Mouse (Mus musculus) G1E (cell line): ENCODE results near the gene Gm8909. TPM values are rescaled to one million over a fixed set of nuclear protein-coding genes. Genes with fewer than 3 reads are reported as not detected.
A peak's percentile ranks its signal among the peaks of the same experiment; 100 is the strongest.
"Not testable (repeated sequence)": the region's sequence is repeated elsewhere in the genome, so short reads cannot be mapped to it uniquely, and the experiment has no call there.

Source experiments
- ATAC-seq: 2 replicates; pipeline ENCODE4 v1.8.0; 2016; ENCODE audit warnings: mild to moderate bottlenecking; ENCODE audit not compliant: insufficient number of reproducible peaks, poor library complexity, low FRiP score, severe bottlenecking; ENCODE audit errors: extremely low read depth
- DNase-seq: peaks from one replicate; pipeline ENCODE4 v3.0.0; 2012; ENCODE audit warnings: low spot score
- H3K27me3 ChIP-seq: 2 replicates; pipeline ENCODE4 v1.6.1; 2012; ENCODE audit warnings: mild to moderate bottlenecking, low read length, inconsistent platforms; ENCODE audit not compliant: insufficient read depth
- H3K36me3 ChIP-seq: replicated peaks from 2 replicates; pipeline ENCODE3; 2012; ENCODE audit warnings: mild to moderate bottlenecking, inconsistent platforms
- H3K4me1 ChIP-seq: 2 replicates; pipeline ENCODE4 v1.6.1; 2012; ENCODE audit warnings: low read depth, low read length, inconsistent platforms, mixed read lengths; ENCODE audit not compliant: insufficient read depth
- H3K4me3 ChIP-seq: 2 replicates; pipeline ENCODE4 v1.5.1; 2012; ENCODE audit warnings: low read depth, mild to moderate bottlenecking, inconsistent platforms, low read length, moderate library complexity, mixed read lengths
- H3K9me3 ChIP-seq: replicated peaks from 2 replicates; pipeline ENCODE4 v1.6.1; 2012; ENCODE audit warnings: inconsistent platforms
- CTCF ChIP-seq: IDR thresholded peaks from 2 replicates; pipeline ENCODE4 v1.5.1; 2012; ENCODE audit warnings: low read depth, low read length, inconsistent platforms, mixed read lengths
- GATA1 ChIP-seq: IDR thresholded peaks from 2 replicates; pipeline ENCODE4 v1.6.1; 2012; ENCODE audit warnings: borderline replicate concordance, low read length, inconsistent platforms, mixed read lengths
- GATA2 ChIP-seq: IDR thresholded peaks from 2 replicates; pipeline ENCODE4 v1.6.1; 2012; ENCODE audit warnings: low read depth, low read length, inconsistent platforms, borderline replicate concordance
- POLR2AphosphoS5 ChIP-seq: IDR thresholded peaks from 2 replicates; pipeline ENCODE4 v1.6.1; 2012; ENCODE audit warnings: low read depth, low read length, inconsistent platforms; ENCODE audit not compliant: insufficient replicate concordance
- TAL1 ChIP-seq: conservative IDR thresholded peaks from 2 replicates; pipeline ENCODE4 v1.6.1; 2012; ENCODE audit warnings: low read depth, low read length, inconsistent platforms, mixed read lengths
- polyA plus RNA-seq: library from polyadenylated mRNA; stranded (reverse); fragments of >175 nt; gene quantifications from 2 replicates; pipeline ENCODE4 v1.2.3, GENCODE M21; 2012
- total RNA-seq, 2 experiments: library from RNA; stranded (forward) in 1 of 2; stranded (reverse) in 1 of 2; fragments of 200-1000 nt in 1 of 2; fragments of >200 nt in 1 of 2; fragmentation: Nextera tagmentation in 1 of 2; gene quantifications; 2 replicates each; pipeline ENCODE4 v1.2.3; 2014 to 2017

The Gm8909 gene
- total and polyA plus RNA-seq, 3 experiments: not detected

GRCm38 (mm10) chr17:36145111-36145860, 23.1 kb downstream of the Gm8909 start:
- no peaks in the 10 kb centered on the region for H3K4me1 ChIP-seq
- ATAC-seq (no peak), DNase-seq (no peak)
- no peak overlapping the region for H3K4me3 ChIP-seq
- no peaks in the 10 kb centered on the region for H3K36me3 ChIP-seq
- TF ChIP-seq TAL1 (no peak), CTCF (no peak), GATA1 (no peak), GATA2 (no peak), POLR2AphosphoS5 (no peak)
- H3K9me3 ChIP-seq: no peaks in the 10 kb centered on the region
- peaks cover 3% of the 10 kb centered on the region; the same call in 1 of the 2 replicates for H3K27me3 ChIP-seq

GRCm38 (mm10) chr17:36136299-36136848, 32.0 kb downstream of the Gm8909 start:
- H3K9me3 ChIP-seq, DNase-seq, H3K4me3 ChIP-seq, H3K36me3 ChIP-seq, ATAC-seq, H3K4me1 ChIP-seq: not testable (repeated sequence)
- peaks cover 21% of the 10 kb centered on the region for H3K27me3 ChIP-seq

- not testable (repeated sequence) for ATAC-seq, H3K4me3 ChIP-seq, H3K36me3 ChIP-seq, H3K4me1 ChIP-seq, DNase-seq, H3K9me3 ChIP-seq
- peaks cover 21% of the 10 kb centered on the region for H3K27me3 ChIP-seq
Observed at GRCm38 (mm10) chr17:36135421-36136231, 32.7 kb downstream of the Gm8909 start.

GRCm38 (mm10) chr17:36131516-36132265, 36.6 kb downstream of the Gm8909 start:
- Histone ChIP-seq H3K36me3 (no peaks in the 10 kb centered on the region), H3K27me3 (peaks cover 15% of the 10 kb centered on the region), H3K4me3 (no peak overlapping the region), H3K9me3 (no peaks in the 10 kb centered on the region), H3K4me1 (no peaks in the 10 kb centered on the region)
- no peak for ATAC-seq
- no peak for DNase-seq
- TF ChIP-seq TAL1 (no peak), GATA2 (no peak), GATA1 (no peak), POLR2AphosphoS5 (no peak), CTCF (no peak)

DNA sequence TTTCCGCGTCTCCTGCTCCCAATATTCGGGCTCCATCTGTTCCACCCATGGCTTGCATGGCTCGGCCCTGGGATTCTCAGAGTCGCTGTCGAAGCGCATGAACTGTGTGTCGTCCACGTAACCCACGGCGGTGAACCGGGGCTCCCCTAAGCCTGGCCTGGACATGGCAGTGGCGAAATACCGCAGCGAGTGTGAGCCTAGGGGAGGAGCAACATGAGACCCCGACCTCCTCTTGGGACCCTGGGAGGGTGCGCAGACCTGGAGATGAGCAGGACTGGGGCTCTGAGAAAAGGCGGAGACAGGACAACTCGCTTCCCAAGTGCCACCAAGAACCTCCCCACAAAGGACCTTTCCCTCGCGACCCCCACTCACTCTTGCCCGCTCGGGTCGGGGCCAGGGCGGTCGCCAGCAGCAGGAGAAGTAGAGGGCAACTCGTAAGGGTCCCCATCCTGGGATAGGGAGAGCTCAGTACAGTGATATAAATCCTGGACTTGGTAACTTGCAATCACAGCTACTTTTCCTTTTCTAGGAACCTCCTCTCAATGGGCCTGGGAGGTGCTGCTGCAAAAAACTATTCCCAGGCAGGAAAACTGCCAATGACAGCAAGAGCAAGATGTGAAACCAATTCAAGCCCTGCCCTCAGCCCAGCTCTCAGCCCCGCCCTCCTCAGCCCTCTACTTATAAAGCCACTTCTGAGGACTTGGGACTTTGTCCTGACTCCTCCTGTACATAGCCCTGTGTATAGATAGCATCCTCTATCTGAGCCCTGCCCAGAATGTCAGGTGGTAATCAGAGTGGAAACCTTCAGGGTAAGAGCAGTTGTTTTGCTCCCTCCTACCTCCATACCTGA, 39.1 kb downstream of the Gm8909 start, which contains the start of gene Gm7030:
Gm7030 (minus strand) TSS at position 458 of the 850 bp plus-strand sequence.
- H3K27me3 ChIP-seq, DNase-seq, ATAC-seq, H3K4me1 ChIP-seq, H3K36me3 ChIP-seq, H3K9me3 ChIP-seq, H3K4me3 ChIP-seq: not testable (repeated sequence)

DNA sequence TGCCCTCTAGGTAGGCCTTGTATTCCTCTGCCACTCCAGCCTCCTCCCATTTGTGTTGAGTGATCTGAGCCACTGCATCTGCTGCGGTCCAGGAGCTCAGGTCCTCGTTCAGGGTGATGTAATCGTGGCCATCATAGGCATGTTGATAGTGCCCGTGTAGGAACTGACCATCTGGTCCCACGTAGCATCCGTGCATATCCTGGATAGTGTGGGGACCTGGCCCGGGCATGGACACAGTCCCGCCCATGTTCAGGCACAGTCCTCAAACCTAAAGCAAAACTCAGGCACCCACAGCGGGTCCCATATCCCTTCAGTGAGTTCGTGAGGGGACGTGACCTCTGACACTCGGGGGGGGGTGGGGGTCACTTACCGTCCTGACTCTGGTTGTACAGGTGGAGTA, 39.8 kb downstream of the Gm8909 start:
- not testable (repeated sequence) for H3K27me3 ChIP-seq, DNase-seq

DNA sequence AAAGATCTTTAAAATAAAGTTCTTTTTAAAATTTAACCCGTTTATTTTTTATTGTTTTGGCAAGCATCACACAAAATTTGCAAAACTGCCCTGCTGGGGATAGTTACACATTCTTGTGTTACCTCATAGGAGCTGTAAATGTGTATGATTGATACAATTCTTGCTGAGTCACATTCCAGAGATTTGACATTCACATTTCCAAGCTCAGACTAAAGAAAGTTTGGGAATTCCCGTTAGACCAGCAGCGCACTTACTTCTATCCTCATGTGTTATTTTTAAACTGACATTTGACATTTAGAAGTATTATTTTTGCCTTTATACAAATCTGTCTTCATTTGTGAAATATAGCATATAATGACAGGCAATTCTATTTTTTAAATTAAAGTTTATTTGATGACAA, 44.2 kb downstream of the Gm8909 start:
- H3K4me3 ChIP-seq, H3K36me3 ChIP-seq, ATAC-seq, H3K4me1 ChIP-seq, H3K27me3 ChIP-seq, H3K9me3 ChIP-seq, DNase-seq: not testable (repeated sequence)

More for the DNA sequence above, 39.8 kb downstream of the Gm8909 start:
- H3K4me1 ChIP-seq, H3K36me3 ChIP-seq, H3K4me3 ChIP-seq, ATAC-seq, H3K9me3 ChIP-seq: not testable (repeated sequence)

GRCm38 (mm10) chr17:36121352-36122020, 46.9 kb downstream of the Gm8909 start, which contains the start of gene Gm19684:
Gene Gm19684 (plus strand): TSS chr17:36121678.
- H3K36me3 ChIP-seq, H3K4me1 ChIP-seq, H3K9me3 ChIP-seq, H3K4me3 ChIP-seq, H3K27me3 ChIP-seq: not testable (repeated sequence)
- peak; percentile 86 for ATAC-seq
- peak; percentile 35 for DNase-seq

GRCm38 (mm10) chr17:36120839-36121238, 47.5 kb downstream of the Gm8909 start:
- H3K36me3 ChIP-seq, DNase-seq, H3K4me3 ChIP-seq, H3K4me1 ChIP-seq, ATAC-seq, H3K9me3 ChIP-seq: not testable (repeated sequence)
- H3K27me3 ChIP-seq: peaks cover 11% of the 10 kb centered on the region
